Mouse (Mus musculus) neural tube, embryonic 11.5 days (tissue): ENCODE data around the gene Nsun2. TPM values are rescaled to one million over a fixed set of nuclear protein-coding genes. Genes with fewer than 3 reads are reported as not detected.

Experiments
- ATAC-seq: fragments of 200-750 bp; cut with Nextera tagmentation; 2 replicates; pipeline ENCODE4 v1.8.0; 2017; ENCODE audit warnings: moderate number of reproducible peaks, mild to moderate bottlenecking, moderate TSS enrichment, moderate library complexity; ENCODE audit not compliant: insufficient read depth, low FRiP score, low TSS enrichment
- DNase-seq: peaks from one replicate; pipeline ENCODE4 v3.0.0-alpha.2; 2015; ENCODE audit warnings: low spot score
- H3K27ac ChIP-seq: fragments of 300-500 bp; sonication (generic); 2 replicates; pipeline ENCODE4 v1.5.1; 2014; ENCODE audit warnings: low read depth, mild to moderate bottlenecking, low read length
- H3K27me3 ChIP-seq: fragments of 300-500 bp; sonication (generic); 2 replicates; pipeline ENCODE4 v1.6.1; 2014; ENCODE audit warnings: mild to moderate bottlenecking, low read length, mixed read lengths; ENCODE audit not compliant: control insufficient read depth, insufficient read depth
- H3K36me3 ChIP-seq: fragments of 300-500 bp; sonication (generic); 2 replicates; pipeline ENCODE4 v1.6.1; 2014; ENCODE audit warnings: mild to moderate bottlenecking, low read length, moderate library complexity, mixed read lengths; ENCODE audit not compliant: control insufficient read depth, insufficient read depth
- H3K4me1 ChIP-seq: fragments of 300-500 bp; sonication (generic); 2 replicates; pipeline ENCODE4 v1.6.1; 2014; ENCODE audit warnings: low read length, mixed read lengths; ENCODE audit not compliant: control insufficient read depth, insufficient read depth
- H3K4me2 ChIP-seq: fragments of 300-500 bp; sonication (generic); 2 replicates; pipeline ENCODE4 v1.6.1; 2014; ENCODE audit warnings: low read depth, mild to moderate bottlenecking, moderate library complexity
- H3K4me3 ChIP-seq: fragments of 300-500 bp; sonication (generic); 2 replicates; pipeline ENCODE4 v1.5.1; 2014; ENCODE audit warnings: low read depth, low read length
- H3K9ac ChIP-seq: fragments of 300-500 bp; sonication (generic); 2 replicates; pipeline ENCODE4 v1.6.1; 2014; ENCODE audit warnings: mild to moderate bottlenecking, low read length
- H3K9me3 ChIP-seq: fragments of 300-500 bp; sonication (generic); 2 replicates; pipeline ENCODE4 v1.6.1; 2016; ENCODE audit warnings: low read length; ENCODE audit not compliant: control insufficient read depth
- WGBS: fragments of 180-500 bp; shearing (Covaris S2); extraction: QIAGEN DNeasy Blood & Tissue Kit; methylation state at CpG from one replicate; pipeline ENCODE4 v1.1.7; 2014; 5-methylcytosine and 5-hydroxymethylcytosine counted together
- polyA plus RNA-seq: library from polyadenylated mRNA; unstranded; fragments of >200 nt; fragmentation: Nextera tagmentation; extraction: Ambion mirVana; gene quantifications from 2 replicates; pipeline ENCODE4 v1.2.1, GENCODE M21; 2014

Gene Nsun2
- polyA plus RNA-seq, 1 experiment from 2014 or later, result 139 TPM

DNA sequence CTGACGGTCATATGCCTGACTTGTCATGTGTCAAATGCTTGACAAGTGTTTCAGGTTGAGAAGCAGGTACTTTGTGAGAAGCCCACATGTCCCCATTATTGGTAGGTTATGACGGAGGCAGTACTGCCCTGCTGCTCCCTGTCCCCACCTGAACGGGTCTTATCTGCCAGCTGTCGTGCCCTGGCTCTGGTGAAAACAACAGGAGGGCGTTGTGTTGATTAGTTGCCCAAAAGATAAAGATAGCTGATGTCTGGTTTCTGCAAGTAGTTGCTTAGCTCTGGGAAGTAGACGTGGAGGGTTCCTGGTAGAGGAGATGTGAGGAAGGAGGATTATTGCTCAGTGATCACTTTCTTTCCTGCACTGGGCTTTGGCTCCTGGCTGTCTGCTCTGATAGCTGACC is 83.2 kb downstream of the Nsun2 start:
- DNase-seq (no peak), ATAC-seq (no peak)
- H3K27me3 ChIP-seq, result no peaks in the 10 kb centered on the region
- no peak overlapping the region for H3K27ac ChIP-seq
- H3K4me1 ChIP-seq, result 0 out of 2 replicates have a peak, but pooled peaks cover 4% of the 10 kb centered on the region
- 88% methylated on average over 6 of the region's 6 CpGs for WGBS
- H3K9me3 ChIP-seq, result no peaks in the 10 kb centered on the region
- H3K4me3 ChIP-seq, result no peak overlapping the region
- peaks cover 19% of the 10 kb centered on the region for H3K36me3 ChIP-seq
- no peak overlapping the region for H3K9ac ChIP-seq
- no peak overlapping the region for H3K4me2 ChIP-seq

DNA sequence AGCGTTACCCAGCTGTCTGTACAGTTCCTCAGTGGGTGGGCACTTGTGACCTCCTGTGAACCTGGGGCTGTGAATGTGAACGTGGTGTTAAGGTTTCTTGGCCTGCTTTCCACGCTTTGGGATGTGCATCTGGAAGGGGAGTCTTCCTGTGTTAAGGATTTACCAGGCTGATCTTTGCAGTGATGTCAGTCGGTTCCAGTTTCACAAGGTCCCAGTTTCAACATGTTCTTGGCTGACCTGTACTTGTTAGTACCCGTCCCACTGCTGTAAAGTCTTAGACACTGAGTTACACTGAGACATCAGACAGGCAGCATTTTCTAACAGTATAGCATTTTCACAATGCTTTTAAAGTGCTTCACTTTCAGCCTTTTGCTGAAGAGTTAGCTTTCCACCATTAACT is 90.3 kb downstream of the Nsun2 start:
- no peaks in the 10 kb centered on the region for H3K27me3 ChIP-seq
- no peak overlapping the region for H3K4me2 ChIP-seq
- 76% methylated on average over 5 of the region's 5 CpGs for WGBS
- peaks cover 18% of the 10 kb centered on the region for H3K36me3 ChIP-seq
- no peak overlapping the region for H3K9ac ChIP-seq
- H3K27ac ChIP-seq, result no peak overlapping the region
- ATAC-seq, result no peak
- no peaks in the 10 kb centered on the region for H3K4me1 ChIP-seq
- no peaks in the 10 kb centered on the region for H3K9me3 ChIP-seq
- no peak overlapping the region for H3K4me3 ChIP-seq
- no peak for DNase-seq

- Histone ChIP-seq H3K36me3 (peaks cover 20% of the 10 kb centered on the region), H3K27me3 (no peaks in the 10 kb centered on the region), H3K4me3 (no peak overlapping the region), H3K9ac (no peak overlapping the region), H3K4me2 (no peak overlapping the region), H3K27ac (no peak overlapping the region), H3K4me1 (no peaks in the 10 kb centered on the region), H3K9me3 (no peaks in the 10 kb centered on the region)
- no peak for ATAC-seq
- WGBS, result 88% methylated on average over 3 of the region's 3 CpGs
- no peak for DNase-seq
Measured at GRCm38 (mm10) chr13:69624510-69624909, 91.0 kb downstream of the Nsun2 start.

DNA sequence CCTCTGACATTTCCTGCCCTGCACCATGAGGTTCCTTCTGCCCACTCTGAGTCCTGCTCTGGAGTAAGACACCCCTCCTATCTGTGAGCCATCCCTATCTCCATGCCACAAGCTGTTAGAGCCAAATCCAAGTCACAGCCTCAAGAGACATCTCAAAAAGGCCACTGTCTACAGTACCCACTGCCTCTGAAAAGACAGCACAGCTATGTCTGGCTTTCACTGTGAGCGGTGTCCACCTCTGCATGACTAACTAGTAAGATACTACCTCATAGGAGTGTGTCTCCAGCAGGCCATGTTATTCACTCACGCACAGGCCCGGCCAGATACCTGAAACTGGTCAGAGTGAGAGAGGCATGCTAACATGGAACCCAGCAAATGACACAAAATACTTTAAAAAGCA is 94.4 kb downstream of the Nsun2 start:
- DNase-seq (no peak), ATAC-seq (no peak)
- H3K9me3 ChIP-seq, result no peaks in the 10 kb centered on the region
- no peaks in the 10 kb centered on the region for H3K4me1 ChIP-seq
- WGBS, result 97% methylated on average over 3 of the region's 3 CpGs
- no peak overlapping the region for H3K9ac ChIP-seq
- no peak overlapping the region for H3K4me3 ChIP-seq
- H3K36me3 ChIP-seq, result peaks cover 30% of the 10 kb centered on the region
- H3K27ac ChIP-seq, result no peak overlapping the region
- no peaks in the 10 kb centered on the region for H3K27me3 ChIP-seq
- no peak overlapping the region for H3K4me2 ChIP-seq

DNA sequence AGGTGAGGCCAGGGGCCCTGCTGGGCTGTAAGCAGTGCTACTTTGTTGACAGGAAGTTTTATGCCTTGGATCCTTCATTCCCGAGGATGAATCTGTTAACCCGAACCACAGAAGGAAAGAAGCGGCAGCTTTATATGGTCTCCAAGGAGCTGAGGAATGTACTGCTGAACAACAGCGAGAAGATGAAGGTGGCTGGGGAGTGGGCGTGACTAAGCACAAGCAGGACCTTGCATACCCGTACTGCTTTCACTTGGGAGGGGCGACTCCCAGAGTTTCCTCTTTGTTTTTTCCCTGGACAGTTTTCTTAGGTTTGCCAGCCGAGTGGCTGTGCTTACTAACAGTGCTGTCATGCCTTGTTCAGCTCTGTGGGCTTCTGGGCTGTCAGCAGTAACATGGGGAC is 97.0 kb downstream of the Nsun2 start:
- Histone ChIP-seq H3K4me2 (no peak overlapping the region), H3K27ac (no peak overlapping the region), H3K27me3 (no peaks in the 10 kb centered on the region), H3K36me3 (peaks cover 47% of the 10 kb centered on the region), H3K4me3 (no peak overlapping the region), H3K4me1 (no peaks in the 10 kb centered on the region), H3K9me3 (no peaks in the 10 kb centered on the region), H3K9ac (no peak overlapping the region)
- DNase-seq (no peak), ATAC-seq (no peak)
- 78% methylated on average over 8 of the region's 8 CpGs for WGBS

DNA sequence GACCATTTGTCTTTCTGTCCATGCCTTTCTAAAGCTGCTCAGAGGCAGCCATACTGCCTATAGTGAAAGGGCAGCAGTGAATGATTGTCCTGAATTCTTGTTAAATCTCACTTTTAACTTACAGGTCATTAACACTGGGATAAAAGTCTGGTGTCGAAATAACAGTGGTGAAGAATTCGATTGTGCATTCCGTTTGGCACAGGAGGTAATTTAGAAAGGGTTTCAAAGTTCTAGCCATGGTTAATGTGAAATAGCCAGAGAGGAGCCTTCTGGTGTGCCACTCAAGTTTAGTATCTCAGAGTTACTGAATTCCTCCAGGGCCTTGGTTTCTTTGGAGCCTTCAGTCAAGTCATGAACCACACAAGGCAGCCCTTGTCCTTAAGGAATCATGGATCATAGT is 97.6 kb downstream of the Nsun2 start:
- no peak overlapping the region for H3K4me2 ChIP-seq
- no peaks in the 10 kb centered on the region for H3K4me1 ChIP-seq
- H3K27me3 ChIP-seq, result no peaks in the 10 kb centered on the region
- no peak overlapping the region for H3K27ac ChIP-seq
- no peak overlapping the region for H3K4me3 ChIP-seq
- DNase-seq, result no peak
- H3K9me3 ChIP-seq, result no peaks in the 10 kb centered on the region
- ATAC-seq, result no peak
- WGBS, result 86% methylated on average over 3 of the region's 3 CpGs
- no peak overlapping the region for H3K9ac ChIP-seq
- peaks cover 50% of the 10 kb centered on the region for H3K36me3 ChIP-seq

- Histone ChIP-seq H3K4me1 (no peaks in the 10 kb centered on the region), H3K9me3 (no peaks in the 10 kb centered on the region), H3K27me3 (no peaks in the 10 kb centered on the region), H3K4me3 (no peak overlapping the region), H3K4me2 (no peak overlapping the region), H3K27ac (no peak overlapping the region), H3K9ac (no peak overlapping the region), H3K36me3 (peaks cover 50% of the 10 kb centered on the region)
- DNase-seq (no peak), ATAC-seq (no peak)
- 89% methylated on average over 4 of the region's 4 CpGs for WGBS
Measured at GRCm38 (mm10) chr13:69631659-69632058, 98.1 kb downstream of the Nsun2 start.

- Histone ChIP-seq H3K4me3 (no peak overlapping the region), H3K9me3 (no peaks in the 10 kb centered on the region), H3K4me1 (no peaks in the 10 kb centered on the region), H3K36me3 (peaks cover 37% of the 10 kb centered on the region), H3K4me2 (no peak overlapping the region), H3K27me3 (no peaks in the 10 kb centered on the region), H3K9ac (no peak overlapping the region), H3K27ac (no peak overlapping the region)
- DNase-seq (no peak), ATAC-seq (no peak)
- WGBS, result 95% methylated on average over 9 of the region's 9 CpGs
Measured at GRCm38 (mm10) chr13:69633551-69633950, 100.0 kb downstream of the Nsun2 start.

GRCm38 (mm10) chr13:69633988-69634387 is 100.4 kb downstream of the Nsun2 start:
- Histone ChIP-seq H3K4me2 (no peak overlapping the region), H3K27ac (no peak overlapping the region), H3K27me3 (no peaks in the 10 kb centered on the region), H3K9ac (no peak overlapping the region), H3K36me3 (peaks cover 35% of the 10 kb centered on the region), H3K4me3 (no peak overlapping the region), H3K9me3 (no peaks in the 10 kb centered on the region), H3K4me1 (no peaks in the 10 kb centered on the region)
- ATAC-seq (no peak), DNase-seq (no peak)
- 95% methylated on average over 2 of the region's 2 CpGs for WGBS
